Mouse (Mus musculus) heart, postnatal 36 days (tissue): ENCODE results near the gene Olfr420. TPM values are rescaled to one million over a fixed set of nuclear protein-coding genes. Genes with fewer than 3 reads are reported as not detected.

ENCODE experiments used
- DNase-seq, 2 experiments: peaks; one replicate each; pipeline ENCODE4 v3.0.0; 2021 to 2022
- intact Hi-C: fragments of 180-260 bp; cut with DNase I; formaldehyde crosslinking; loops from one replicate; pipeline ENCODE4 v1.15.1; 2025
- total RNA-seq, 2 experiments: library from RNA; stranded (reverse); gene quantifications; 2 replicates each; pipeline ENCODE4 v1.2.3; 2021

The Olfr420 gene
- total RNA-seq, result not detected

- intact Hi-C loops, result no loop called here
- DNase-seq, result no peak
Measured at GRCm38 (mm10) chr1:174155333-174155732, at the start of gene Olfr420. TSS of gene Olfr420 (plus strand) at chr1:174155633.

GRCm38 (mm10) chr1:174121062-174121461 lies 34.4 kb upstream of the Olfr420 start, which contains the start of gene Olfr231:
TSS of gene Olfr231 (minus strand) at chr1:174121162.
- intact Hi-C loops, result no loop called here
- no peak for DNase-seq

- DNase-seq, result no peak
- intact Hi-C loops, result no loop called here
Measured at GRCm38 (mm10) chr1:174131217-174131616, 24.2 kb upstream of the Olfr420 start, which contains the start of gene Olfr424. TSS of gene Olfr424 (plus strand) at chr1:174131517.

- intact Hi-C loops, result no loop called here
- no peak for DNase-seq
Measured at GRCm38 (mm10) chr1:174131999-174132398, 23.4 kb upstream of the Olfr420 start.

- intact Hi-C loops, result no loop called here
- DNase-seq, result no peak
Measured at GRCm38 (mm10) chr1:174141384-174141783, 14.0 kb upstream of the Olfr420 start.

GRCm38 (mm10) chr1:174146696-174147095 lies 8.7 kb upstream of the Olfr420 start:
- intact Hi-C loops, result no loop called here
- no peak for DNase-seq

- intact Hi-C loops, result no loop called here
- no peak for DNase-seq
Measured at GRCm38 (mm10) chr1:174149289-174149688, 6.1 kb upstream of the Olfr420 start.

GRCm38 (mm10) chr1:174157622-174158021 lies 2.2 kb downstream of the Olfr420 start:
- intact Hi-C loops, result no loop called here
- DNase-seq, result no peak

GRCm38 (mm10) chr1:174158512-174158911 lies 3.1 kb downstream of the Olfr420 start:
- intact Hi-C loops, result no loop called here

GRCm38 (mm10) chr1:174159095-174159494 lies 3.7 kb downstream of the Olfr420 start:
- intact Hi-C loops, result no loop called here
- DNase-seq, result no peak

More at GRCm38 (mm10) chr1:174158512-174158911, 3.1 kb downstream of the Olfr420 start:
- no peak for DNase-seq

GRCm38 (mm10) chr1:174169024-174169423 lies 13.6 kb downstream of the Olfr420 start:
- intact Hi-C loops, result no loop called here
- DNase-seq, result no peak

GRCm38 (mm10) chr1:174170706-174171501 lies 15.5 kb downstream of the Olfr420 start:
- DNase-seq, result no peak
- intact Hi-C loops, result no loop called here

GRCm38 (mm10) chr1:174171537-174171936 lies 16.1 kb downstream of the Olfr420 start:
- intact Hi-C loops, result no loop called here
- peak in 1 of 2 experiments; percentile 16 for DNase-seq

GRCm38 (mm10) chr1:174172605-174173004 lies 17.2 kb downstream of the Olfr420 start, which contains the start of gene Spta1:
TSS of gene Spta1 (plus strand) at chr1:174172776.
- intact Hi-C loops, result no loop called here
- peak; percentile 4 to 29 for DNase-seq

GRCm38 (mm10) chr1:174204699-174205098 lies 49.3 kb downstream of the Olfr420 start:
- DNase-seq, result no peak
- intact Hi-C loops, result no loop called here

Other genes with a start within 250 kb of the Olfr420 start
- 1 to 10 TPM; 1.1 to 4.1 TPM for gene Ifi211, start 242.6 kb upstream of the Olfr420 start, total RNA-seq
- 10 to 100 TPM; 13.3 to 16.8 TPM for gene Mndal, start 213.1 kb upstream of the Olfr420 start, total RNA-seq
- 10 to 100 TPM; 10.8 to 21.2 TPM for gene Ifi203, start 213.0 kb upstream of the Olfr420 start, total RNA-seq
- not detected for gene Ifi202b, start 172.9 kb upstream of the Olfr420 start, total RNA-seq
- gene Ifi205, start 123.8 kb upstream of the Olfr420 start, total RNA-seq, result 10 to 100 TPM in 1 of 2 experiments, 1 to 10 TPM in 1; 6.7 to 18.7 TPM
- not detected for gene Olfr433, start 114.9 kb upstream of the Olfr420 start, total RNA-seq
- gene Olfr432, start 106.4 kb upstream of the Olfr420 start, total RNA-seq, result not detected
- not detected for gene Olfr430, start 89.0 kb upstream of the Olfr420 start, total RNA-seq
- gene Olfr429, start 71.3 kb upstream of the Olfr420 start, total RNA-seq, result not detected
- gene Olfr427, start 58.7 kb upstream of the Olfr420 start, total RNA-seq, result not detected
- not detected for gene Olfr231, start 34.5 kb upstream of the Olfr420 start, total RNA-seq
- not detected for gene Olfr424, start 24.1 kb upstream of the Olfr420 start, total RNA-seq
- 10 to 100 TPM in 1 of 2 experiments, 1 to 10 TPM in 1; 9.2 to 12.0 TPM for gene Spta1, start 17.1 kb downstream of the Olfr420 start, total RNA-seq
- gene Olfr419, start 96.4 kb downstream of the Olfr420 start, total RNA-seq, result not detected
- gene Mptx1, start 174.9 kb downstream of the Olfr420 start, total RNA-seq, result not detected
- not detected for gene Olfr417, start 209.5 kb downstream of the Olfr420 start, total RNA-seq
- not detected for gene Olfr248, start 235.4 kb downstream of the Olfr420 start, total RNA-seq